Mouse (Mus musculus): ENCODE results near the gene Wdr83. TPM values are rescaled to one million over a fixed set of nuclear protein-coding genes. Genes with fewer than 3 reads are reported as not detected.

Gene Wdr83
- polyA plus RNA-seq, 1 experiment from 2014 or later: 65.8 TPM

DNA sequence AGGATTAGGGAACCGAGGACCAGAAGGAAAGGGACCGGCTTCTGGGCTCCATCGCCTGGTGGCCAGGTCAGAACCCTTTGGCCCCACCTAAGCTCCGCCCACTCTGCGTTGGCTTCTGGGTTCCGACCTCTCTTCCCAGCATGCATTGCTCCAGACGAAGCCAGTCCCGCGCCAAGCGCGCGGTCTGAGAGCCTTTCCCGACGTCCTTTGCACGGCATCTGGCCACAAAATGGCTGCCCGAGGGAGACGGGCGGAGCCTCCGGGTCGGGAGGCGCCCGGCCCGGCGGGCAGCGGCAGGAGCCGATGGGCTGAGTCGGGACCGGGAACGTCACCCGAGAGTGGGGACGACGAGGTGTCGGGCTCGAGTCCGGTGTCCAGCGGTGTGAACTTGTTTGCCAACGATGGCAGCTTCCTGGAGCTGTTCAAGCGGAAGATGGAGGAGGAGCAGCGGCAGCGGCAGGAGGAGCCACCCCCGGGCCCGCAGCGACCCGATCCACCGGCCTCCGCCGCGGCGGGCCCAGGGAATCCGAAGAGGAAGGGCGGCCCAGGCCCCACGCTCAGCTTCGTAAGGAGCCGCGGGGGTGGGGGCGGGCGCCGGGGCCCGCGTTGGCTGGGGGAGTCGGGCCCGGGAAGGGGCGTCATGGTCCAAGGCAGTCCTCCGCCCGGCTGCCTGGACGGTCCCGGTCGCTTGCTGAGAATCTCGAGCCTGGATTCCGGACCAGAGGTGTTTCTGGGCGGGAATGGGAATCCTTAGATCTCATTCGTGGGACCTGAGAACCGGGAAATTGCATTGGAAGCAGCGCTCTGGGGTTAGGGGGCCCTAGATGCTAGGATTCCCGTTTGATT is 54.2 kb downstream of the Wdr83 start, which contains the start of gene Trir:
Trir (plus strand) TSS at position 154 of the 846 bp plus-strand sequence.
- no peaks in the 10 kb centered on the region for H3K27me3 ChIP-seq (replicated peaks; ENCODE audit: low read depth, poor library complexity, severe bottlenecking)
- peaks cover 42% of the 10 kb centered on the region for H3K4me1 ChIP-seq
- peaks cover 56% of the 10 kb centered on the region for H3K36me3 ChIP-seq (replicated peaks)
- WGBS: under 1% methylated on average over 75 of the region's 75 CpGs
- peak within 1 kb of the TSS; percentile 98 for H3K27ac ChIP-seq (replicated peaks)
- DNase-seq (ENCODE audit: low spot score): peak; percentile 96
- H3K4me3 ChIP-seq: peak within 1 kb of the TSS; percentile 99
- H3K9me3 ChIP-seq: no peaks in the 10 kb centered on the region

DNA sequence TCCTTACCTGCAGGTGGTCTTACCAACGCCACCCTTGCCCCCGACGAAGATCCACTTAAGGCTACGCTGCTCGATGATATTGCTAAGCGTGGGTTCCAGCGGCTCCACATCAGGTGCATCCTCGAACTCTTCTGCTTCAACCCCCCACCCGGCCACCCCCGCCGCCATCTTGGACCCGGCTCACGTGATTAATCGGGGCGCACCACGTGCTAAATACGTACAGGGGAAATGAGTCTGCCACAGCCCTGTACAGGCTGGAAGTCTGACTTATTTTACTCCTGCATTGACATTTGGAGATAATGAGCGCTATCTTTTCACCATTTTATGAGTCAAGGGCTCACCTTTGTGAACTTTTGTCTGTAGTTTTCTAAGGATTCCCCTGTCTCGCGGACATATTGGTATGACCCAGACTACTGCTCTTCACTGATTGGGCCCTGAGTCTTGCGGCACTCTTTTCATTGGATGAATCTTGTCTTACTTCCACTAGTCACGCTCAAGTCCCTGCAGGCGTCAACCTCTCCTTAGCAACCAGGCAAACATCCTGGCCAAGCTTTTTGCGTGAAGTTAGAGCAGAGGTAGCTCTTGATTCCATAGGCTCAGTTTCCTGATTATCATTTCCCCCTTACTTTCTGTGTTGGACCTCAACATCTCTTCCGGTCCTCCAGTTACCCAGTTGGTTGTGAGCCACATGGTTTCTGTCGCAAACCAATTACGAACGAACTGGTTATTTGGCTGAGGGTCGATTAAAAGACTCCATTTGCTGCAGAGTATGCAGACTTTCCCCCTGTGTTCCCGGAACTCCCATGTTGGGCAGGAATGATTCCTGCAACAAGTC is 55.8 kb downstream of the Wdr83 start, which contains the start of gene Asna1:
Asna1 (minus strand) TSS at position 184 of the 835 bp plus-strand sequence.
- Histone ChIP-seq H3K27me3 (replicated peaks; ENCODE audit: low read depth, poor library complexity, severe bottlenecking) (no peaks in the 10 kb centered on the region), H3K27ac (replicated peaks) (peak within 1 kb of the TSS; percentile 98), H3K36me3 (replicated peaks) (peaks cover 56% of the 10 kb centered on the region), H3K4me3 (peak within 1 kb of the TSS; percentile 99), H3K4me1 (peaks cover 42% of the 10 kb centered on the region), H3K9me3 (no peaks in the 10 kb centered on the region)
- WGBS: 7% methylated on average over 30 of the region's 30 CpGs
- peak; percentile 87 for DNase-seq (ENCODE audit: low spot score)

Small RNAs within 50 kb of the gene (microRNA-seq; reads per million reads assigned to microRNA genes)
- gene Gm23388 (15.6 reads per million, percentile 27 among the genes with 10 or more reads in this experiment), gene Mir7070 (2.7 reads per million)

Other genes with a start within 250 kb of the Wdr83 start
- gene Gadd45gip1, start 249.8 kb downstream of the Wdr83 start, polyA plus RNA-seq (2016; fragmentation: Nextera tagmentation; extraction: Ambion mirVana): 45.2 and 47.3 TPM in 2 replicates
- gene Rad23a, start 240.6 kb downstream of the Wdr83 start, polyA plus RNA-seq (2016; fragmentation: Nextera tagmentation; extraction: Ambion mirVana): 112 and 122 TPM in 2 replicates
- gene Calr, start 234.4 kb downstream of the Wdr83 start, polyA plus RNA-seq (2016; fragmentation: Nextera tagmentation; extraction: Ambion mirVana): 758 and 801 TPM in 2 replicates
- 133 and 138 TPM in 2 replicates for gene Farsa, start 224.3 kb downstream of the Wdr83 start, polyA plus RNA-seq (2016; fragmentation: Nextera tagmentation; extraction: Ambion mirVana)
- gene Syce2, start 209.2 kb downstream of the Wdr83 start, polyA plus RNA-seq (2016; fragmentation: Nextera tagmentation; extraction: Ambion mirVana): 77.8 and 83.7 TPM in 2 replicates
- 49.6 and 51.8 TPM in 2 replicates for gene Gcdh, start 187.4 kb downstream of the Wdr83 start, polyA plus RNA-seq (2016; fragmentation: Nextera tagmentation; extraction: Ambion mirVana)
- gene Klf1, start 179.4 kb downstream of the Wdr83 start, polyA plus RNA-seq (2016; fragmentation: Nextera tagmentation; extraction: Ambion mirVana): 14.5 and 15.6 TPM in 2 replicates
- gene Dnase2a, start 172.7 kb downstream of the Wdr83 start, polyA plus RNA-seq (2016; fragmentation: Nextera tagmentation; extraction: Ambion mirVana): 6.1 and 10.1 TPM in 2 replicates
- 2.3 and 3.4 TPM in 2 replicates for gene Mast1, start 143.9 kb downstream of the Wdr83 start, polyA plus RNA-seq (2016; fragmentation: Nextera tagmentation; extraction: Ambion mirVana)
- gene Rtbdn, start 134.3 kb downstream of the Wdr83 start, polyA plus RNA-seq (2016; fragmentation: Nextera tagmentation; extraction: Ambion mirVana): 0.36 and 0.91 TPM in 2 replicates
- gene Gm49661, start 111.9 kb downstream of the Wdr83 start, polyA plus RNA-seq (2016; fragmentation: Nextera tagmentation; extraction: Ambion mirVana): not detected in 2 replicates
- 1,193 and 1,272 TPM in 2 replicates for gene Prdx2, start 111.7 kb downstream of the Wdr83 start, polyA plus RNA-seq (2016; fragmentation: Nextera tagmentation; extraction: Ambion mirVana)
- 147 and 148 TPM in 2 replicates for gene Rnaseh2a, start 111.5 kb downstream of the Wdr83 start, polyA plus RNA-seq (2016; fragmentation: Nextera tagmentation; extraction: Ambion mirVana)
- gene Junb, start 102.6 kb downstream of the Wdr83 start, polyA plus RNA-seq (2016; fragmentation: Nextera tagmentation; extraction: Ambion mirVana): 6.6 and 6.7 TPM in 2 replicates
- gene Hook2, start 90.7 kb downstream of the Wdr83 start, polyA plus RNA-seq (2016; fragmentation: Nextera tagmentation; extraction: Ambion mirVana): 19.5 and 20.0 TPM in 2 replicates
- 0.08 TPM in 1 of 2 replicates, not detected in the other for gene Best2, start 66.8 kb downstream of the Wdr83 start, polyA plus RNA-seq (2016; fragmentation: Nextera tagmentation; extraction: Ambion mirVana)
- 157 TPM in 2 replicates for gene Asna1, start 56.0 kb downstream of the Wdr83 start, polyA plus RNA-seq (2016; fragmentation: Nextera tagmentation; extraction: Ambion mirVana)
- gene Trir, start 54.5 kb downstream of the Wdr83 start, polyA plus RNA-seq (2016; fragmentation: Nextera tagmentation; extraction: Ambion mirVana): 154 and 157 TPM in 2 replicates
- 31.2 and 31.5 TPM in 2 replicates for gene Tnpo2, start 44.4 kb downstream of the Wdr83 start, polyA plus RNA-seq (2016; fragmentation: Nextera tagmentation; extraction: Ambion mirVana)
- 21.4 and 25.1 TPM in 2 replicates for gene Fbxw9, start 21.3 kb downstream of the Wdr83 start, polyA plus RNA-seq (2016; fragmentation: Nextera tagmentation; extraction: Ambion mirVana)
- not detected in 2 replicates for gene Gm5741, start 13.3 kb downstream of the Wdr83 start, polyA plus RNA-seq (2016; fragmentation: Nextera tagmentation; extraction: Ambion mirVana)
- gene Dhps, start 9.5 kb downstream of the Wdr83 start, polyA plus RNA-seq (2016; fragmentation: Nextera tagmentation; extraction: Ambion mirVana): 70.5 and 74.5 TPM in 2 replicates
- 126 and 127 TPM in 2 replicates for gene Wdr83os, start 566 bp downstream of the Wdr83 start, polyA plus RNA-seq (2016; fragmentation: Nextera tagmentation; extraction: Ambion mirVana)
- gene Man2b1, start 2.0 kb upstream of the Wdr83 start, polyA plus RNA-seq (2016; fragmentation: Nextera tagmentation; extraction: Ambion mirVana): 26.1 and 27.2 TPM in 2 replicates
- 1.6 and 1.9 TPM in 2 replicates for gene Zfp791, start 41.8 kb upstream of the Wdr83 start, polyA plus RNA-seq (2016; fragmentation: Nextera tagmentation; extraction: Ambion mirVana)
- not detected in 2 replicates for gene Cks1brt, start 70.6 kb upstream of the Wdr83 start, polyA plus RNA-seq (2016; fragmentation: Nextera tagmentation; extraction: Ambion mirVana)
- gene Olfr371, start 144.7 kb upstream of the Wdr83 start, polyA plus RNA-seq (2016; fragmentation: Nextera tagmentation; extraction: Ambion mirVana): not detected in 2 replicates
- 154 and 158 TPM in 2 replicates for gene Orc6, start 218.3 kb upstream of the Wdr83 start, polyA plus RNA-seq (2016; fragmentation: Nextera tagmentation; extraction: Ambion mirVana)
- gene Vps35, start 218.5 kb upstream of the Wdr83 start, polyA plus RNA-seq (2016; fragmentation: Nextera tagmentation; extraction: Ambion mirVana): 140 and 147 TPM in 2 replicates